Mouse (Mus musculus): ENCODE data around the gene Olfr805. TPM values are rescaled to one million over a fixed set of nuclear protein-coding genes. Genes with fewer than 3 reads are reported as not detected.

The Olfr805 gene
- total RNA-seq (2017): not detected in 2 replicates

- ATAC-seq (ENCODE audit: extremely low read depth, insufficient number of reproducible peaks, low FRiP score, poor library complexity, severe bottlenecking): no peak
These were observed at the start of gene Olfr805 for GRCm38 (mm10) chr10:129729275-129729674. Gene Olfr805 (minus strand): TSS chr10:129729375.

- ATAC-seq (ENCODE audit: extremely low read depth, insufficient number of reproducible peaks, low FRiP score, poor library complexity, severe bottlenecking): no peak
These were observed 48.9 kb upstream of the Olfr805 start for GRCm38 (mm10) chr10:129778123-129778522.

GRCm38 (mm10) chr10:129774338-129774737, 45.2 kb upstream of the Olfr805 start, which contains the start of gene Olfr809:
Gene Olfr809 (plus strand): TSS chr10:129774638.
- no peak for ATAC-seq (ENCODE audit: extremely low read depth, insufficient number of reproducible peaks, low FRiP score, poor library complexity, severe bottlenecking)

GRCm38 (mm10) chr10:129765182-129765581, 36.0 kb upstream of the Olfr805 start, which contains the start of gene Olfr808:
Gene Olfr808 (plus strand): TSS chr10:129765482.
- ATAC-seq (ENCODE audit: extremely low read depth, insufficient number of reproducible peaks, low FRiP score, poor library complexity, severe bottlenecking): no peak

GRCm38 (mm10) chr10:129757693-129758092, 28.5 kb upstream of the Olfr805 start, which contains the start of gene Olfr807:
Gene Olfr807 (minus strand): TSS chr10:129757793.
- ATAC-seq (ENCODE audit: extremely low read depth, insufficient number of reproducible peaks, low FRiP score, poor library complexity, severe bottlenecking): no peak

GRCm38 (mm10) chr10:129741821-129742220, 12.6 kb upstream of the Olfr805 start, which contains the start of gene Olfr806:
Gene Olfr806 (minus strand): TSS chr10:129741921.
- no peak for ATAC-seq (ENCODE audit: extremely low read depth, insufficient number of reproducible peaks, low FRiP score, poor library complexity, severe bottlenecking)

GRCm38 (mm10) chr10:129702910-129703309, 26.3 kb downstream of the Olfr805 start, which contains the start of gene Olfr804:
Gene Olfr804 (plus strand): TSS chr10:129703210.
- no peak for ATAC-seq (ENCODE audit: extremely low read depth, insufficient number of reproducible peaks, low FRiP score, poor library complexity, severe bottlenecking)

GRCm38 (mm10) chr10:129694186-129694585, 35.0 kb downstream of the Olfr805 start, which contains the start of gene Olfr803:
Gene Olfr803 (minus strand): TSS chr10:129694286.
- ATAC-seq (ENCODE audit: extremely low read depth, insufficient number of reproducible peaks, low FRiP score, poor library complexity, severe bottlenecking): no peak

- no peak for ATAC-seq (ENCODE audit: extremely low read depth, insufficient number of reproducible peaks, low FRiP score, poor library complexity, severe bottlenecking)
These were observed 41.1 kb downstream of the Olfr805 start, which contains the start of gene Olfr802 for GRCm38 (mm10) chr10:129688069-129688468. Gene Olfr802 (minus strand): TSS chr10:129688169.

GRCm38 (mm10) chr10:129673765-129674164, 55.4 kb downstream of the Olfr805 start, which contains the start of gene Olfr801:
Gene Olfr801 (minus strand): TSS chr10:129673865.
- no peak for ATAC-seq (ENCODE audit: extremely low read depth, insufficient number of reproducible peaks, low FRiP score, poor library complexity, severe bottlenecking)

Other genes with a start within 250 kb of the Olfr805 start
- not detected in 2 replicates for gene Olfr789, start 244.6 kb downstream of the Olfr805 start, total RNA-seq (2017)
- gene Olfr790, start 230.9 kb downstream of the Olfr805 start, total RNA-seq (2017): not detected in 2 replicates
- gene Olfr791, start 207.6 kb downstream of the Olfr805 start, total RNA-seq (2017): not detected in 2 replicates
- gene Olfr792, start 190.2 kb downstream of the Olfr805 start, total RNA-seq (2017): not detected in 2 replicates
- gene Olfr794, start 161.7 kb downstream of the Olfr805 start, total RNA-seq (2017): 0.25 TPM in 1 of 2 replicates, not detected in the other
- not detected in 2 replicates for gene Olfr796, start 116.8 kb downstream of the Olfr805 start, total RNA-seq (2017)
- not detected in 2 replicates for gene Olfr798, start 101.4 kb downstream of the Olfr805 start, total RNA-seq (2017)
- 0.81 TPM in 1 of 2 replicates, not detected in the other for gene Olfr799, start 91.9 kb downstream of the Olfr805 start, total RNA-seq (2017)
- not detected in 2 replicates for gene Olfr800, start 71.7 kb downstream of the Olfr805 start, total RNA-seq (2017)
- gene Olfr801, start 55.5 kb downstream of the Olfr805 start, total RNA-seq (2017): 0.12 TPM in 1 of 2 replicates, not detected in the other
- gene Olfr802, start 41.2 kb downstream of the Olfr805 start, total RNA-seq (2017): not detected in 2 replicates
- 0.35 TPM in 1 of 2 replicates, not detected in the other for gene Olfr803, start 35.1 kb downstream of the Olfr805 start, total RNA-seq (2017)
- 0.12 TPM in 1 of 2 replicates, not detected in the other for gene Olfr804, start 26.2 kb downstream of the Olfr805 start, total RNA-seq (2017)
- gene Olfr806, start 12.5 kb upstream of the Olfr805 start, total RNA-seq (2017): 0.23 TPM in 1 of 2 replicates, not detected in the other
- gene Olfr807, start 28.4 kb upstream of the Olfr805 start, total RNA-seq (2017): not detected in 2 replicates
- not detected in 2 replicates for gene Olfr808, start 36.1 kb upstream of the Olfr805 start, total RNA-seq (2017)
- 0.35 TPM in 1 of 2 replicates, not detected in the other for gene Olfr809, start 45.3 kb upstream of the Olfr805 start, total RNA-seq (2017)
- gene Olfr810, start 65.5 kb upstream of the Olfr805 start, total RNA-seq (2017): not detected in 2 replicates
- not detected in 2 replicates for gene Olfr811, start 75.0 kb upstream of the Olfr805 start, total RNA-seq (2017)
- gene Olfr812, start 116.7 kb upstream of the Olfr805 start, total RNA-seq (2017): not detected in 2 replicates
- gene Olfr813, start 126.0 kb upstream of the Olfr805 start, total RNA-seq (2017): not detected in 2 replicates
- gene Olfr814, start 150.5 kb upstream of the Olfr805 start, total RNA-seq (2017): 0.61 TPM in 1 of 2 replicates, not detected in the other
- 1.2 TPM in 1 of 2 replicates, not detected in the other for gene Olfr815, start 176.5 kb upstream of the Olfr805 start, total RNA-seq (2017)
- 0.12 TPM in 1 of 2 replicates, not detected in the other for gene Olfr816, start 186.2 kb upstream of the Olfr805 start, total RNA-seq (2017)
- gene Olfr818, start 219.7 kb upstream of the Olfr805 start, total RNA-seq (2017): not detected in 2 replicates
- gene Olfr819, start 237.9 kb upstream of the Olfr805 start, total RNA-seq (2017): not detected in 2 replicates
- gene Olfr247, start 246.8 kb upstream of the Olfr805 start, total RNA-seq (2017): not detected in 2 replicates

Measured in neutrophil, adult 5-6 weeks (primary cell).